Mouse (Mus musculus): ENCODE results near the gene Gm17026. TPM values are rescaled to one million over a fixed set of nuclear protein-coding genes. Genes with fewer than 3 reads are reported as not detected.
"Not testable (repeated sequence)": the region's sequence is repeated elsewhere in the genome, so short reads cannot be mapped to it uniquely, and the experiment has no call there.

The Gm17026 gene
- polyA plus RNA-seq (2015; fragmentation: Nextera tagmentation; extraction: Ambion mirVana): not detected in 2 replicates

- H3K4me1 ChIP-seq (replicated peaks); H3K27me3 ChIP-seq; ATAC-seq (replicated peaks; ENCODE audit: insufficient number of reproducible peaks, insufficient read depth, low FRiP score, low read depth); H3K4me2 ChIP-seq; H3K36me3 ChIP-seq; H3K27ac ChIP-seq; H3K9me3 ChIP-seq (replicated peaks); H3K9ac ChIP-seq; H3K4me3 ChIP-seq: not testable (repeated sequence)
- WGBS: 100% methylated on average over 1 of the region's 3 CpGs
Measured at GRCm38 (mm10) chr14:42259948-42260347, at the start of gene Gm17026. Gene Gm17026 (minus strand): TSS chr14:42260048.

GRCm38 (mm10) chr14:42297258-42297657, 37.4 kb upstream of the Gm17026 start, which contains the start of gene Gm9611:
Gene Gm9611 (minus strand): TSS chr14:42297358.
- H3K9ac ChIP-seq; H3K4me1 ChIP-seq (replicated peaks); H3K4me2 ChIP-seq; H3K9me3 ChIP-seq (replicated peaks); H3K27me3 ChIP-seq; ATAC-seq (replicated peaks; ENCODE audit: insufficient number of reproducible peaks, insufficient read depth, low FRiP score, low read depth); H3K36me3 ChIP-seq; H3K27ac ChIP-seq; H3K4me3 ChIP-seq: not testable (repeated sequence)
- WGBS: 83% methylated on average over 1 of the region's 3 CpGs

- H3K9me3 ChIP-seq (replicated peaks); H3K27ac ChIP-seq; H3K36me3 ChIP-seq; ATAC-seq (replicated peaks; ENCODE audit: insufficient number of reproducible peaks, insufficient read depth, low FRiP score, low read depth); H3K9ac ChIP-seq; H3K4me3 ChIP-seq; H3K4me1 ChIP-seq (replicated peaks); H3K4me2 ChIP-seq; H3K27me3 ChIP-seq: not testable (repeated sequence)
- 64% methylated on average over 8 of the region's 10 CpGs for WGBS
Measured at GRCm38 (mm10) chr14:42216766-42217537, 42.9 kb downstream of the Gm17026 start.

Small RNAs within 50 kb of the gene (microRNA-seq; reads per million reads assigned to microRNA genes)
- not detected for gene Gm25208
- not detected for gene Gm25892

Other genes starting within 250 kb of the Gm17026 start
- gene Gm7951, start 142.7 kb downstream of the Gm17026 start, polyA plus RNA-seq (2015; fragmentation: Nextera tagmentation; extraction: Ambion mirVana): not detected in 2 replicates
- not detected in 2 replicates for gene Gm17027, start 97.4 kb downstream of the Gm17026 start, polyA plus RNA-seq (2015; fragmentation: Nextera tagmentation; extraction: Ambion mirVana)
- gene Gm3573, start 69.3 kb downstream of the Gm17026 start, polyA plus RNA-seq (2015; fragmentation: Nextera tagmentation; extraction: Ambion mirVana): not detected in 2 replicates
- gene Gm9611, start 37.3 kb upstream of the Gm17026 start, polyA plus RNA-seq (2015; fragmentation: Nextera tagmentation; extraction: Ambion mirVana): not detected in 2 replicates
- not detected in 2 replicates for gene Gm7995, start 50.2 kb upstream of the Gm17026 start, polyA plus RNA-seq (2015; fragmentation: Nextera tagmentation; extraction: Ambion mirVana)
- gene Gm8005, start 179.6 kb upstream of the Gm17026 start, polyA plus RNA-seq (2015; fragmentation: Nextera tagmentation; extraction: Ambion mirVana): not detected in 2 replicates
- gene Gm8011, start 203.8 kb upstream of the Gm17026 start, polyA plus RNA-seq (2015; fragmentation: Nextera tagmentation; extraction: Ambion mirVana): not detected in 2 replicates
- not detected in 2 replicates for gene Gm8020, start 242.3 kb upstream of the Gm17026 start, polyA plus RNA-seq (2015; fragmentation: Nextera tagmentation; extraction: Ambion mirVana)

Data from heart, embryonic 15.5 days (tissue).